Mouse (Mus musculus): ENCODE measurements around the gene Rassf8.

The Rassf8 gene

DNA sequence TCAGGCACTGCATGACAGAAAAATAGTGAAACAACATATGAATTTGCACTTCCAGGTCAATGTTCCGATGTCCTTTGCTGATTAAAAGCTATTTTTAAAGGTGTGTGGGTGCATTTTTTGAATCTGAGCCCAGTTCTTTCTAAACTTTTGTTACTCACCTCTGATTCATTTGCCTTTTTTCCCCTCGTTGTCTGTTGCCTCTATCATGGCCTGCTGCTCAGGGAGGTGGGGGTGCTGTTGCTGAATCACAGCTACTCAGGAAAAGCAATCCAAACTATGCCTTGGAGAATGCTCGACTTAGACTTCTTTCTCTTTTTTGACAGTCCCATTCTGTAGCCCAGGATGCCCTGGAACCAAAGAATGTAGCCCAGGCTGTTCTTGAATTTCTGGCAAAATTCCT is 1.3 kb upstream of the Rassf8 start:
- in situ Hi-C loops (cut with MboI; ENCODE audit: low pct_unique_long_range_greater_than_20kb in 1 of 2, low sequenced_read_pairs in 2 of 2, unreplicated experiment in 1 of 2), result no loop called here

DNA sequence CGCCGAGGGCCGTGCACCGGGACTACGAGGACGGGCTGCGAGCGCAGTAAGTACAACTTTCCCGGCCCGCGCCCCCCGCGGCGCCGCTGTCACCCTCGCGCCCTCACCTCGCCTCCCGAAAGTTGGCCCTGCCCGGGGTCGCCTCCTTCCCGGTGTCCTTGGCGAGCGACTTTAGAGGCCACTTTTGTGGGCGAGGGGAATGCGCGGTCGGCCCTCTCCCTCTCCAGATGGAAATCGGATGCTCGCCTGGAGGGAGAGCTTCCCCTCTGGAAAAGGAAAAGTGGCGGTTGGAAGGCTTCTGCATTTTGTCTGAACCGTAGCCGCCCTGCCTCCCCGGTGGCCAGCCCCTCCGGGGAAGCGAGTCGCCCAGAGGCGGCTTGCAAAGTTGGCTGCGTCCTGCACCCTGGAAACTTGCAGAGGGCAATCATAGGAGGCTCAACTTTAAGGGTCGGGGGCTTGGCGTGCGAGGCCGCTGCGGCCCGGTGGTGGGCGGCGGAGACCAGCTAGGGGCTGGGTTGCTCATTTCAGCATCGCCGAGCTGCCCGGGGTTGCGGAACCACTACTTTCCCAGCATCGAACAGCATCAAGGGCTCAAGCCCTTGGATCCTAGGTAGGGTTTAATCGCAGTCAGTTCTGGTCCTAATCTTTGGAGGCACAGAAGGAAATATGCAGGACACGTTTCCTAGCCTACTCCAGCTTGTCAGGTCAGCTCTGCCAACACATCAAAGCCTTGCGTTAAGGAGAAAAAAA is 548 bp downstream of the Rassf8 start:
- in situ Hi-C loops (cut with MboI; ENCODE audit: low pct_unique_long_range_greater_than_20kb in 1 of 2, low sequenced_read_pairs in 2 of 2, unreplicated experiment in 1 of 2), result no loop called here

DNA sequence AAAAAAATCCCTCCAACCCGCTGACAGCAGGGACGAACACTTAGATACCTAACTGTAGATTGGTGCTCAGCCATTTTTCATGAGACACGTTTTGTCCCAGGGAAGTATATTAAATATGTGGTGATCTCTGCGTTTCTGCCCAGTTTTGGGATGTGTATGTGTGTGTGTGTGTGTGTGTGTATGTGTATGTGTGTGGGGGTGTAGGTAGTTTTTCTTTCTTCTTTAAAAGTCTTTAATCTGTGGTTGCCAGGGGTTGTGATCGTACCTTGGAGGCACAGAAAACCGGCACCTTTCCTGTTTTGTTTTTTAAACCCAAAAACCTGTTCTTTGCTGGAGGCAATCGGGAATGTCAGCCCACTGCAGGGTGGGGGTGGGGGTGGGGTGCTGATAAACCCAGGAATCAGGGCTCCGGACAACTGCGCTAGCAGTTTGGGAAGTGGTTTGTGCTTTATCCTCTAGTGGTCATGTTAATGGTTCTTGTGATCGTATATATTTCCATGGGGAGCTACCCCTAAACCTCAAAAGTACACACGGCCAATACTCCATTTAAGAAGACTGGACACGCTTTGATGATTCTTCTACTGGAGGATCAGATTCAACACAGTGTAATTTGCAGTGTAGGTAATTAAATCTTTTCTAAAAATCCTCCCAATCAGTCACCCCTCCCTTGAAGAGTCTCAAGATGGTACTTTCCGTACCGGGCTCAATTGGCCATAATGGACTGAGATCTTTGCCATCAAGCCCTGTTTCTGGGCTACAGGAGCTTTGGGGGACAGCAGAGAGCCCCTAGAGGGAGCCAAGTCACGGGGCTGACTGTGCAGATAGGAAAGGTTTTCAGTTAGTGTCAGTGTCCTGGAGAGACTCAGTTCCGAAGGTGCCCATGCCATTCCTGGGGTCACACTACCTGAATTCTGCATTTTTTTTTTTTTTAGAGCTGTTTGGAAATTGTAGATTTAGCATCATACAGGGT is 1.4 kb downstream of the Rassf8 start:
- in situ Hi-C loops (cut with MboI; ENCODE audit: low pct_unique_long_range_greater_than_20kb in 1 of 2, low sequenced_read_pairs in 2 of 2, unreplicated experiment in 1 of 2), result no loop called here

DNA sequence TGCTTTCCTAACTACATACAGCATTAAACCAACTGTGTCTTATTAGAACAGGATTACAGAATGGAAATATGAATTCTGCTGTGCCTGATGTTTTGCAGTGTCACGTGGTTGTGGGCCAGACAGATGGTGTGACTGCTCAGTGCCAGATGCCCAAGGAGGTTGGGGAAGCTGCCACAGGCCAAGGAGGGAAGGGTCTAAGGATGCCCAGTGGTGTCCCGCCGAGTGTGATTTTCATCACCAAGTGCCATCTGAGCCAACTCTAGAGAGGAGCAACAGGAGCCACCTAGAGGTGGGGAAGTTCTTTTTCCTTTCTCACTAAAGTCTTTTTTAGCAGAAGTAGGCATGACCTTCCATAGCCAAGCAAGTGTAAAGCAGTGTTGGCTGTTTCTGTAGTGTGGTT is 3.8 kb downstream of the Rassf8 start:
- in situ Hi-C loops (cut with MboI; ENCODE audit: low pct_unique_long_range_greater_than_20kb in 1 of 2, low sequenced_read_pairs in 2 of 2, unreplicated experiment in 1 of 2), result no loop called here

DNA sequence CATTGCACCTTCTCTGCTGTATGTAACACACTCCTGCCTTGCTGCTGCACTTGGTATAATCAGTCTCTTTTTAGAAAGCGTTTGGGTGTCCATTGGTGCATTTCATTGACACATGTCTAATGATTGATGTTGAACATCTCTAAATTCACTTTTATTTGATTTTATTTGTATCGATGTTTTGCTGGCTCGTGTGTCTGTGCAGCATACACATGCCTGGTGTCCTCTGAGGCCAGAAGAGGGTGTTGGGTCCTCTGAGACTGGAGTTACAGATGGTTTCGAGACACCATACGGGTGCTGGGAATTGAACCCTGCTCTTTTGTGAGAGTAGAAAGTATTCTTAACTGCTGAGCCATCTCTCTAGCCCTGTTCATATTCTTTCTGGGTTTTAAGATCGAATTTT is 6.7 kb downstream of the Rassf8 start:
- in situ Hi-C loops (cut with MboI; ENCODE audit: low pct_unique_long_range_greater_than_20kb in 1 of 2, low sequenced_read_pairs in 2 of 2, unreplicated experiment in 1 of 2), result no loop called here

DNA sequence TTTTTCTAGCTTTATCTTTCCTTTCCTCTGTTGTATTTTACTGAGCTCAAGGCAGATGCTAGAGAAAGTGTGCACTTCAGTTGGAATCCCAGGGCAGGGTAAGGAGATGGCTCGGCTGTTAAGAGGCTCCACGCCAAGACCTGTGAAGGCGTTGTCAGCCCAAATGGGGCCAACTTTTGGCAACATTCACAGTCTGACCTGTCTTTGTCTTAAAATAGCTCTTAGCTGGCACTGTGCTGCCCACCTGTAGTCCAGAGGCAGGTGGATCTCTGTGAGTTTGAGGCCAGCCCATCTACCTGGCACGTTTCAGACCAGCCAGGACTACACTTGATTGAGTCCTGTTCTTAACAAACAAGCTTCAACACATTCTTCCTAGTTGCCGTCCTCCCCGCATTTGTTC is 7.9 kb downstream of the Rassf8 start:
- in situ Hi-C loops (cut with MboI; ENCODE audit: low pct_unique_long_range_greater_than_20kb in 1 of 2, low sequenced_read_pairs in 2 of 2, unreplicated experiment in 1 of 2), result no loop called here

DNA sequence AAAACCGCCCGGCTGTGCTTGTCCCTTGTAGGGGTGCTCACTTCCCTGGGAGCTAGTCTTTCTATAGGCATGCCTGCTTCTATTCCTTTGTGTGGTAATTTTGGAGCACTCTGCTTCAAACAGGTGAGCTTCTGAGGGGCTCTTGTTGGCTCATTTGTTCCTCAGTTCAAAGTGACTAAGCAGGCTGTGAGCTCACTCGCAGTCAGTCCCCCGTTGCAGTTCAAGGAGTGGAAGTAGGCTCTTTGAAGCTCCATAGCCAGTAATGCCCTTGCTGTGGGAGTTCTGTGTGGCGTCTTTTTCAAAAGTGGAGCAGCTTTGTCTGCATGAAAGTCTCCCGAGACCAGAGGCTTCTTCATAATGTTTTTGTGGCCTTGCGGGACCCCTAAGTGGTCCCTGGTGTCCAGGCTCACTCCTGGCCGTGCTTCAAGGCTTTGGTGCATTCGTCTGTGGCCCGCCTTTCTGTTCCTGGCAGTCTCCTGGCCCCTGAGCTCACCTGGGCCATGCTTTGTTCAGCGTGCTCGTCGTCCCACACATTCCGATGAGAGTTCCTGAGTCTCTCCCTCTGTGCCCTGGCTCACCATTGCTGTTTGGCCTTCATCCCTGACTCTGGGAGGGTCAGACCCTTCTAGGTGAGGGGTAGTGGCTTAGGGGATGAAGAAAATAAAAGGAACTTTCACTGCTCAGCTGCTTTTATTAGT is 9.5 kb downstream of the Rassf8 start:
- in situ Hi-C loops (cut with MboI; ENCODE audit: low pct_unique_long_range_greater_than_20kb in 1 of 2, low sequenced_read_pairs in 2 of 2, unreplicated experiment in 1 of 2), result no loop called here

DNA sequence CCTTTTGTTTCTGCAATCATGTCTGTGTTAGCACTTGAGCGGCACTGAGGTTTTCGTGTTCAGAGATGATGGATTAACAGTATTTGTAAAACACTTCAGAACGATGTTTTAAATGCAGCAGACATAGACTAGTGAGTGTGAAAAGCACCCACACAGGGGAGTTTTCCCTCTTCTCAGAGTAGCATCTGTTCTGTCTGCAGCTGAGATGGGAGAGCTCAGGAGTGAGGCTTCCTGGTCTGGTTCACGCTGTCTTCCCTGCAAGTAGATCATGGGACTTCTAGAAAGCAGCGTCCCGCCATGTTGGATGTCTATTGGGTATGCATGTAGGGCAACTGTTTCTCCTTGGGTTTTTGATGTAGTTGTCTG is 10.1 kb downstream of the Rassf8 start:
- in situ Hi-C loops (cut with MboI; ENCODE audit: low pct_unique_long_range_greater_than_20kb in 1 of 2, low sequenced_read_pairs in 2 of 2, unreplicated experiment in 1 of 2), result no loop called here

DNA sequence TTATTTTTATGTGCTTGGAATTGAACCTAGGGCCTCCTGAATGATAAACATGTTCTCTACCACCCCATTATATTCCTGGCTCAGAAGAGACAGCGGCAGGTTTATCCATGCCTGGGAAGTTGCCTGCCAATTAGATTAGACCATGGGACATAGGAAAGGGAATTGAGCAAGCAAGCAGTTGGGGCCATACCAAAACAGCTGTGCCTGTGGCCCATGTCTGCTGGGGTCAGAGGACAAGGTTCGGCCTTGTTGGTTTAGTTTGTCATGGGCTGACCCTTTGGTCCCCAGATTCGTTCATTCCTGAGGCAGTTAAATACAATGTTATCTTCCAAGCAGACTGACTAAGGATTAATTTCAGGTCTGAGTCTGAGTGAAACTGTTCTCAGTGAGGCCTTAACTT is 10.8 kb downstream of the Rassf8 start:
- in situ Hi-C loops (cut with MboI; ENCODE audit: low pct_unique_long_range_greater_than_20kb in 1 of 2, low sequenced_read_pairs in 2 of 2, unreplicated experiment in 1 of 2), result no loop called here

DNA sequence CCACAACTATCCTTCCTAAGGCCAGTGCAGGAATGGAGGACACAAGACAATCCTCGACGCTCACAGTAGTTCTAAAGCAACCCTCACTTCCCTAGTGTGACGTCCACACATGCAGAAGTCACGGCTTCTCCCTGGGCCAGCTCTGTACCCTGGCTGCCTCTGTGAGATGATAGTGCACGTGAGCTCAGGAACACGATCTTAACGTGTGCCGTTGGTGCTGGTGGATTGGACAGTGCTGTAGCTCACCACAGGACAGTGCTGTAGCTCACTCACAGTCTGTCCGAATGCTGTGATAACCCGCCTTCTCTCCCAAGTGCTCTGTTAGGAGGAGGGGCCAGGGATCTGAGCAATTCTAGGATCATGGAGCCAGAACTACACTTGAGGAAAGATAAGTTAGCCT is 12.1 kb downstream of the Rassf8 start:
- in situ Hi-C loops (cut with MboI; ENCODE audit: low pct_unique_long_range_greater_than_20kb in 1 of 2, low sequenced_read_pairs in 2 of 2, unreplicated experiment in 1 of 2), result no loop called here

DNA sequence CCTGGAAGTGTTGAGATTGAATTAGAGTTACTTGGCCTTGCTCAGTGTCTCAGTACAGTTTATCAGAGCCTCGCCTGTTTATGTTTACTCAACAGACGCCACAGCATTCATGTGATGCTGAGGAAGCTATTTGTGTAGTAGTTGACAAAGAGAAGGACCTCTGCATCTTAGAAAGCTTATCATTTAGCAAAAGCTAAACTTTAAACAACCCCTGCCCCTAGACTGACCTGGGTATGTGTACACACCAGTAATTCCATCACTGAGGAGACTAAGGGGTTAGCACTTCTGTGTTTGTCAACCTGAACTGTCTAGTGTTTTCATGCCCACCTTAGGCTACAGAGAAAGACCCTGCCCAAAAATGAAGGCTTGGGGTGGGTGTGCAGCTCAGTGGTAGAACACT is 12.9 kb downstream of the Rassf8 start:
- in situ Hi-C loops (cut with MboI; ENCODE audit: low pct_unique_long_range_greater_than_20kb in 1 of 2, low sequenced_read_pairs in 2 of 2, unreplicated experiment in 1 of 2), result no loop called here

DNA sequence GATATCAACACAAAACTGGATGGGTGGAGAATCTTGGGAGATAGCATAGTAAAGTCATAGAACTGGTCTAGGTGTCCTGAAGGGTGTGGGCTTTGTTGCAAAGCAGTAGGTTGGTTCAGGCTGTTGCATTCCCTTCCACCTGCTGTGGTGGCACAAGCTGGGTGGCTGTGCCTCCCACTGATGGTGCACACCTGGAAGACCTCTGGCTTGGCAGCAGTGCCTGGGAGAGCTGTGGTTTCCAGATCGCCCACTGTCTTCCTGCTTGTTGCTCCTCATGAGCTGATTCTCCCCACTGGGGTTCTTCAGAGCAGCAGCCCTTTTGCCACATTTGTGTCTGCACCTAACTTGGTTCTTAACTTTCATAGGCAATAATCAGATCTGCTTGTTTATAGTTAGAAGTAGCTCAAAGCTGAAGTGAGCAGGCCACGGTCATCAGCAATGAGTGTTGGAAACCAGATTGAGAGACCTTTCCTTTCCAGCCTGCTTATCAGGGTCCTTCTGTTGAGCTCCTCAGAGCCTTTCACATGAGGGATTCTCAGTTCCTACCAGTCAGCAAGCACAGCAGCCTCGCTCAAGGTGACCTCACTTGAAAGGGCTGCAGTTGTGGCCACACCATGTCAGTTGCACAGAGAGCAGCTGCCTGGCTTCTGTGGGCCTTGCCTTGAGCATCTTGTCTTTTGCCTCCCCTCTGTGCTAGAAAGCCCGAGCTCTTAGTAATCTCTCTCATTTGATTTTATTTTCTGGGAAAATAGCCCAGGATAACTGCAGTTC is 13.9 kb downstream of the Rassf8 start:
- in situ Hi-C loops (cut with MboI; ENCODE audit: low pct_unique_long_range_greater_than_20kb in 1 of 2, low sequenced_read_pairs in 2 of 2, unreplicated experiment in 1 of 2), result no loop called here

DNA sequence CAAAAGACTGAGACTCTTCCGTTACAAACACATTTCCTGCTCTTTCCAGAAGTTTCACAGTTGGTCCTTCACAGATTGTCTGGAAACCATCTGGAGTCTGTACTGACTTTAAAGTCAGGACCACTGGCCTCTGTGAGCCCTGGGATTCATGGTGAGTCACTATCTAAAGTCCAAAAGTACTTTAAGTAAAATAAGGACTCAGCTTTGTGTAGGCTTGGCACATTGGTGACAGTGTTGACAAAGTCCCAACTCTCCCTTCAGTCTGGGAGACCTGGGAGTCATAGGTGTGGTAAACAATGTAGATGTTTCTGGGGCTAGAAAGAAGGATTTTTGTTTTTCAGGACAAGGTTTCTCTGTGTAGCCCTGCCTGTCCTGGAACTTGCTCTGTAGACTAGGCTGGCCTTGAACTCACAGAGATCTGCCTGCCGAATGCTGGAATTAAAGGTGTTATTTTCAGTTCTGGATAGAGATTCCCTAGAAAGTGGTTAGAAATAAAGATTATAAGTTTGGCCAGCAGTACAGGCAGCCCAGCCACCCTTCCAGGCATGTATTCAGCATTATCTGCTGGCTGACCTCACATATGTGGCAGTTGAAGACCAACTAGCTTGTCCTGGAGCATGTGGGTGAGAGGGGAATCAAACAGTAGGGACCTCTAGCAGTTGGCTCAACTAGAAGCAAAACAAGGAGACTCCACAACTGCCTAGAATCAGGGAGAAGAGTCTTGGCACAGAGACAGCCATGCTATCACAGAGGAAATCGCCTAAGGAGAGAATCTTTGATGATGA is 14.8 kb downstream of the Rassf8 start:
- in situ Hi-C loops (cut with MboI; ENCODE audit: low pct_unique_long_range_greater_than_20kb in 1 of 2, low sequenced_read_pairs in 2 of 2, unreplicated experiment in 1 of 2), result no loop called here

DNA sequence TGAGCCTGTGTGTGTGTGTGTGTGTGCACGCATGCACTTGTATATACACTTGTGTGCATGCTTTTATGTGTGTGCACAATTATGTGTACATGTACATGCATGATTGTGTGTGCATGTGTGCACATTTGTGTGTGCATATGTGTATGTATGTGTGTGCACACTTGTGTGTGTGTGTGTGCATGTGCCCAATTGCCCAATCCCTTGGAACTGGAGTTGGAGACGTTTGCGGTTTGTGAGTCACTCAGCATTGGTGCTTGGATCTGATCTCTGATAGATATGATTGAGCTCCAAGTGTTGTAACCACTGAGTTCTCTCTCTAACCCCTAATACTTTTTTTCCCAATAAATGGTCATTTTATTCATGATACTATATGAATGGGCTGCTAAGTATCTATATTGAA is 15.5 kb downstream of the Rassf8 start:
- in situ Hi-C loops (cut with MboI; ENCODE audit: low pct_unique_long_range_greater_than_20kb in 1 of 2, low sequenced_read_pairs in 2 of 2, unreplicated experiment in 1 of 2), result no loop called here

DNA sequence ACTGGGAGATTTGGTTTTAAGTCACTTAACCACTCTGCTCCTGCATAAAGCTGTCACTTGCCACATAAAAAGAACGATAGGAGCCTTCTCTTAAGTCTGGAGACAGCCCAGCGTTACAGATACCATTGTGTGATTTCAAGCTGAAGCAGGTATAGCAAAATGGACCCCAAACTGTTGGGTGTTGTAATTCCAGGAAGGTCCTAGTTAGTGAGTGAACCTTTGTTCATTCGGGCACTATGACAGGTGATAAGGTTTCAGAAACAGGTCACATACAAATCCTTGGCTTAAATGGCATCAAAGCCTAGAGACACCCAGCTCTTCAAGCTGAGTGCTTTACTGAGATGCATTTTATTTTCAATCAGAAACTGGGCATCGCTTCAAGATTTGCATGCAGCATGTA is 16.5 kb downstream of the Rassf8 start:
- in situ Hi-C loops (cut with MboI; ENCODE audit: low pct_unique_long_range_greater_than_20kb in 1 of 2, low sequenced_read_pairs in 2 of 2, unreplicated experiment in 1 of 2), result no loop called here

DNA sequence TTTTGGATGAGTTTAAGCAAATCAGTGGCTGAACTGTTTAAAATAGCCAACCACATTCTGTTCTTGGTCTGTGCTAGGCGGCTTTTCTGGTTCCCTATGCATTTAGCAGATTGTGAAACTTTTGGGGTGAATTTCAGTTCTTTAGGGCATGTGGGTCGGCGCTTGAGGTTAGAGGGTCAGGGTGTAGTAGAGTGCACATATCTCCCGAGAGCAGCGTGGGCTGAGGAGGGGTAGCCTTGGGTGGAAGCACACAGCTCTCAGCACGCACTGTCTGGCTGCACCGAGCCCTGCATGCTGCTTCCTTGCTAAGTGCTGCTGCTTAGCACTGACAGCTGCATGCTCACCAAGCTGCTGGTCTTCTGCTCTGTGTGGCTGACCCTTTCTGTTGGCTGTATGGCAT is 18.5 kb downstream of the Rassf8 start:
- in situ Hi-C loops (cut with MboI; ENCODE audit: low pct_unique_long_range_greater_than_20kb in 1 of 2, low sequenced_read_pairs in 2 of 2, unreplicated experiment in 1 of 2), result no loop called here

DNA sequence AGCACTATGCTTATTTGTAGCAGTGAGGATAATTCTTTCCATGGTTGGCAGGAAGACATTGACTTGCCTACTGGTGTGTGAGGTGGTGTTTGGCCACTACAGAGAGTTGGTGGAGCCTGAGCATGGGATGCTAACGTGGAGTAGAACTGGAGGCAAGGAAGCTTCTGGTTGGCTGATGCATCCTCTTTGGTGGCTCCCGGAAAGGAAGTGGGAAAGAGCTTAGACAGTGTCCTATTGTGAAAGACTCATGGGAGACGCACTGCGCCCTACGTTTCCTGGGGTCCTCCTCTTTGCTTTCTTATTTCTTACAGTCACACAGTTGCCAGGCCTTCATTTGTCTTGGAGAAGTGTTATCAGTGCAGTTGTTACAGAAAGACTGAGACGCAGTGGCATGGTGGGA is 20.4 kb downstream of the Rassf8 start:
- in situ Hi-C loops (cut with MboI; ENCODE audit: low pct_unique_long_range_greater_than_20kb in 1 of 2, low sequenced_read_pairs in 2 of 2, unreplicated experiment in 1 of 2), result no loop called here

DNA sequence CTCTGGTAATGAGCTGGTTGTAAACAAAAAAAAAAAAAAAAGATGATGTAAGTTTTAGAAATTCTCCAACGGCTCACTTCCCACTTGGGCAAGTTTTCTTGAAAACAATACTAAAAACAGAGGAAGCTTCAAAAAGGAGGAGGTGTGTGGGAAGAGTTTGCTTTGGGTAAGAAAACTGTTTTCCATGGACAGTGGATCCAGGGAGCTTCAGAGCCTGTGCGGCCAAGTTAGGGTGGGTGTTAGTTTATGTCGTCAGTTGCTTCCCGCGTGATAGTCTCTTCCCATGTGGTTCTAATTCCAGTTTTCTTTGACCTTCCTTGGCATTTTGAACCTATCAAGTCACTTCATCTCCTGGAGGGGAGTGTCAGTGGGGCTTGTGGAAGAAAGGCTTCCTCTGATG is 21.1 kb downstream of the Rassf8 start:
- in situ Hi-C loops (cut with MboI; ENCODE audit: low pct_unique_long_range_greater_than_20kb in 1 of 2, low sequenced_read_pairs in 2 of 2, unreplicated experiment in 1 of 2), result no loop called here

Data from mouse embryonic stem cell (cell line).